Mouse (Mus musculus): ENCODE results near the gene Dpp4. TPM values are rescaled to one million over a fixed set of nuclear protein-coding genes. Genes with fewer than 3 reads are reported as not detected.

Dpp4 gene
- polyA plus RNA-seq, 1 experiment, result 2.9 TPM

- Histone ChIP-seq H3K4me3 (ENCODE audit: insufficient read depth, low read length) (no peak overlapping the region), H3K27ac (ENCODE audit: insufficient read depth, low read length) (no peak overlapping the region), H3K4me1 (ENCODE audit: control insufficient read depth, insufficient read depth, low read length) (no peaks in the 10 kb centered on the region)
- TF ChIP-seq CTCF (IDR thresholded peaks at IDR 0.05; ENCODE audit: extremely low read depth, insufficient read depth, low read length), result no peak
- TF ChIP-seq POLR2A (IDR thresholded peaks at IDR 0.05; ENCODE audit: extremely low read depth, insufficient read depth, low read length), result no peak
These were observed 38.3 kb downstream of the Dpp4 start for GRCm38 (mm10) chr2:62373692-62374091.

DNA sequence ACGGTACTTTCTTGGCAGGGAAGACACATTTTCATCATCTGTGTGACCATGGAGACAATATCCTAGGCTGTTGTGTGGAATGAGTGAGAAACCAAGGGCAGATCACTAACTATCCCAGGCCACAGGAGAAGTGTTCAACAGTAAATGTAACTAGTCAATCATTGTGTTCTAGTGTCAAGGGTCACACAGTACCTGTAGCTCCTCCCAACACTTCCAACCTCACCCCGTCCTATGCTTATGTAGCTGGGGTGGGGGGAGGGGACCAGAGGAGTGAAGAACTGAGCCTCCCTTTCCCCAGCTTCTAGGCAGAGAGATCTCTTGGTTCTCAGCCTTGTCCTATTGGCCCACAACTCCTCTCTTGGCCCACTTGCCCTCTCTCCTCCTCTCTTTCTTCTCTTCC, 42.0 kb downstream of the Dpp4 start:
- H3K4me3 ChIP-seq (ENCODE audit: insufficient read depth, low read length), result no peak overlapping the region
- no peaks in the 10 kb centered on the region for H3K4me1 ChIP-seq (ENCODE audit: control insufficient read depth, insufficient read depth, low read length)
- TF ChIP-seq CTCF (IDR thresholded peaks at IDR 0.05; ENCODE audit: extremely low read depth, insufficient read depth, low read length), result no peak
- no peak for TF ChIP-seq POLR2A (IDR thresholded peaks at IDR 0.05; ENCODE audit: extremely low read depth, insufficient read depth, low read length)
- no peak overlapping the region for H3K27ac ChIP-seq (ENCODE audit: insufficient read depth, low read length)

- Histone ChIP-seq H3K4me1 (ENCODE audit: control insufficient read depth, insufficient read depth, low read length) (no peaks in the 10 kb centered on the region), H3K4me3 (ENCODE audit: insufficient read depth, low read length) (no peak overlapping the region), H3K27ac (ENCODE audit: insufficient read depth, low read length) (no peak overlapping the region)
- TF ChIP-seq CTCF (IDR thresholded peaks at IDR 0.05; ENCODE audit: extremely low read depth, insufficient read depth, low read length) (no peak), POLR2A (IDR thresholded peaks at IDR 0.05; ENCODE audit: extremely low read depth, insufficient read depth, low read length) (no peak)
These were observed 43.5 kb downstream of the Dpp4 start for GRCm38 (mm10) chr2:62368349-62369053.

DNA sequence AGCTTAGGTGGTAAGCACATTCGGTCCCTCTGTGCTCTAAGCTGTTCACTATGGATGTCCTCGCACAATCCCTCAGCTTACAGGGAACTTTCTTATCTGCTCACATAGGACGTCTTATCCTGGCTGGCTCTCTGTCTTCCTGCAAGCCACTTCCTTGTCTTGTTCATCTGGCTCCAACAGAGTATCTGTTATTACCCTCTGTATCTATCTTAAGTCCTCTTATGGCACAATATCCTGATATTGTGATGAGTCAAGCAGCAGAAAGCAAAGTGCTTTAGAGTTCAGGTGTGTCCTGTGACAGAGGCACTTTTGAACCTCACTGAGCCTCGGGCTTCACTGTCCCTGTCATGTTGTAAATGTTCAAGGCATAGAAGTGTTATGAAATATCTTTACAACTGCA, 48.4 kb downstream of the Dpp4 start:
- Histone ChIP-seq H3K4me1 (ENCODE audit: control insufficient read depth, insufficient read depth, low read length) (no peaks in the 10 kb centered on the region), H3K27ac (ENCODE audit: insufficient read depth, low read length) (no peak overlapping the region), H3K4me3 (ENCODE audit: insufficient read depth, low read length) (no peak overlapping the region)
- TF ChIP-seq CTCF (IDR thresholded peaks at IDR 0.05; ENCODE audit: extremely low read depth, insufficient read depth, low read length) (no peak), POLR2A (IDR thresholded peaks at IDR 0.05; ENCODE audit: extremely low read depth, insufficient read depth, low read length) (no peak)

DNA sequence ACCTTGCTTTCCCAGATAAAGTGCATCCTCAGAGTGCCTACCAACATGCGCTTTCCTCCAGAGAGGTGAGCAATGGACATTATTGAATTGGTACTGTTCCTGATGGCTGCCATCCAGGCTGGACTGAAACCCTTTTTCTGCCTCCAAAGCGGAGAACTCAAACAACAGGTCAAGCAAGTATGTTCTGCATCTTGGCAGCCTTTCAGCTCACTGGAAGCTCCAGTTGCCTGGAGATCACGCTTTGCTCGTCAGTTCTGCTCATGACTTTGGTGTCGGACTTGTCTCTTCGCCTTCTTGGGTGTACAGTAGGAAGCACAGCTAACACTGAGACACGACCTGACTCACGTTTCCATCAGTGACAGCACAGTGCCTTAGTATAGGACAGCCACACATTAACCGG, 49.8 kb downstream of the Dpp4 start:
- Histone ChIP-seq H3K4me1 (ENCODE audit: control insufficient read depth, insufficient read depth, low read length) (no peaks in the 10 kb centered on the region), H3K4me3 (ENCODE audit: insufficient read depth, low read length) (no peak overlapping the region), H3K27ac (ENCODE audit: insufficient read depth, low read length) (no peak overlapping the region)
- TF ChIP-seq CTCF (IDR thresholded peaks at IDR 0.05; ENCODE audit: extremely low read depth, insufficient read depth, low read length), result no peak
- TF ChIP-seq POLR2A (IDR thresholded peaks at IDR 0.05; ENCODE audit: extremely low read depth, insufficient read depth, low read length), result no peak

GRCm38 (mm10) chr2:62361514-62361913, 50.5 kb downstream of the Dpp4 start:
- no peak overlapping the region for H3K27ac ChIP-seq (ENCODE audit: insufficient read depth, low read length)
- H3K4me1 ChIP-seq (ENCODE audit: control insufficient read depth, insufficient read depth, low read length), result no peaks in the 10 kb centered on the region
- no peak overlapping the region for H3K4me3 ChIP-seq (ENCODE audit: insufficient read depth, low read length)
- no peak for TF ChIP-seq POLR2A (IDR thresholded peaks at IDR 0.05; ENCODE audit: extremely low read depth, insufficient read depth, low read length)
- TF ChIP-seq CTCF (IDR thresholded peaks at IDR 0.05; ENCODE audit: extremely low read depth, insufficient read depth, low read length), result no peak

- Histone ChIP-seq H3K4me1 (ENCODE audit: control insufficient read depth, insufficient read depth, low read length) (no peaks in the 10 kb centered on the region), H3K4me3 (ENCODE audit: insufficient read depth, low read length) (no peak overlapping the region), H3K27ac (ENCODE audit: insufficient read depth, low read length) (0 out of 2 replicates have a peak overlapping the region, but pooled peaks have one; percentile 36)
- TF ChIP-seq POLR2A (IDR thresholded peaks at IDR 0.05; ENCODE audit: extremely low read depth, insufficient read depth, low read length), result no peak
- TF ChIP-seq CTCF (IDR thresholded peaks at IDR 0.05; ENCODE audit: extremely low read depth, insufficient read depth, low read length), result no peak
These were observed 51.2 kb downstream of the Dpp4 start for GRCm38 (mm10) chr2:62360872-62361271.

- Histone ChIP-seq H3K4me1 (ENCODE audit: control insufficient read depth, insufficient read depth, low read length) (no peaks in the 10 kb centered on the region), H3K27ac (ENCODE audit: insufficient read depth, low read length) (no peak overlapping the region), H3K4me3 (ENCODE audit: insufficient read depth, low read length) (no peak overlapping the region)
- no peak for TF ChIP-seq POLR2A (IDR thresholded peaks at IDR 0.05; ENCODE audit: extremely low read depth, insufficient read depth, low read length)
- TF ChIP-seq CTCF (IDR thresholded peaks at IDR 0.05; ENCODE audit: extremely low read depth, insufficient read depth, low read length), result no peak
These were observed 54.8 kb downstream of the Dpp4 start for GRCm38 (mm10) chr2:62357259-62357658.

- Histone ChIP-seq H3K4me1 (ENCODE audit: control insufficient read depth, insufficient read depth, low read length) (no peaks in the 10 kb centered on the region), H3K27ac (ENCODE audit: insufficient read depth, low read length) (no peak overlapping the region)
- TF ChIP-seq CTCF (IDR thresholded peaks at IDR 0.05; ENCODE audit: extremely low read depth, insufficient read depth, low read length), result no peak
- TF ChIP-seq POLR2A (IDR thresholded peaks at IDR 0.05; ENCODE audit: extremely low read depth, insufficient read depth, low read length), result no peak
These were observed 55.4 kb downstream of the Dpp4 start for GRCm38 (mm10) chr2:62356606-62357005.

DNA sequence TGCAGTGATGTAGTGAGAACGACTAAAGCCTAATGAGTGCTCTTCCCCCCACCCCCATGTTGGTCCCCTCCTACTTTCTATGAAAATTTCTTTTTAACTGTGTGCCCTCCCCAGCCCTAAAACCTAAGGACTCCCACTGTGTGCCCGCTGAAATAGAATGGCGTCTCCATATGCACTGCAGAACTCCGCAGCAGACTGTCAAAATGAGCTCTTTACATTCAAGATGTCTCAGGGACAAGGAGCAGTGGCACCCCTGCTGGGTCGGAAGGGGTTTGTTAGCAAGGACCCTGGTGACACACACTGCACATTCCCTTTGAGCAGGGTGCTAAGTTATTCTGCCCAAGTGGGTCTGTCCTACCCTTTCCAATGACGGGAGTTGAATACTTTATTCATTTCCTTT, 56.3 kb downstream of the Dpp4 start:
- TF ChIP-seq POLR2A (IDR thresholded peaks at IDR 0.05; ENCODE audit: extremely low read depth, insufficient read depth, low read length), result no peak
- TF ChIP-seq CTCF (IDR thresholded peaks at IDR 0.05; ENCODE audit: extremely low read depth, insufficient read depth, low read length), result no peak
- Histone ChIP-seq H3K27ac (ENCODE audit: insufficient read depth, low read length) (no peak overlapping the region), H3K4me1 (ENCODE audit: control insufficient read depth, insufficient read depth, low read length) (no peaks in the 10 kb centered on the region), H3K4me3 (ENCODE audit: insufficient read depth, low read length) (no peak overlapping the region)

More at GRCm38 (mm10) chr2:62356606-62357005, 55.4 kb downstream of the Dpp4 start:
- no peak overlapping the region for H3K4me3 ChIP-seq (ENCODE audit: insufficient read depth, low read length)
